Mouse (Mus musculus) T-helper 1 cell (primary cell): ENCODE data around the gene Toe1.

Experiments
- in situ Hi-C: fragments of 300-600 bp; cut with MboI, MseI; formaldehyde crosslinking; loops from one replicate; pipeline ENCODE4 v1.15.1; 2025; ENCODE audit warnings: high pct_unique_total_duplicates

Toe1 gene

GRCm38 (mm10) chr4:116794273-116794672, 13.2 kb downstream of the Toe1 start:
- in situ Hi-C loops: no loop called here

- in situ Hi-C loops: no loop called here
Observed at GRCm38 (mm10) chr4:116792453-116792852, 15.0 kb downstream of the Toe1 start.

GRCm38 (mm10) chr4:116788956-116789355, 18.5 kb downstream of the Toe1 start:
- in situ Hi-C loops: loop anchor here (5.0 kb wide), 1 partner anchor 72 kb away; no protein-coding TSS in a partner anchor

- in situ Hi-C loops: loop anchor here (5.0 kb wide), 1 partner anchor 71 kb away; no protein-coding TSS in a partner anchor
Observed at GRCm38 (mm10) chr4:116787985-116788760, 19.3 kb downstream of the Toe1 start.

GRCm38 (mm10) chr4:116786587-116786986, 20.9 kb downstream of the Toe1 start:
- in situ Hi-C loops: loop anchor here (5.0 kb wide), 1 partner anchor 69 kb away; no protein-coding TSS in a partner anchor

GRCm38 (mm10) chr4:116782171-116782570, 25.3 kb downstream of the Toe1 start:
- in situ Hi-C loops: no loop called here

GRCm38 (mm10) chr4:116781366-116781765, 26.1 kb downstream of the Toe1 start:
- in situ Hi-C loops: no loop called here

GRCm38 (mm10) chr4:116780541-116780940, 26.9 kb downstream of the Toe1 start:
- in situ Hi-C loops: no loop called here

- in situ Hi-C loops: no loop called here
Observed at GRCm38 (mm10) chr4:116777079-116777478, 30.4 kb downstream of the Toe1 start.

GRCm38 (mm10) chr4:116776391-116776790, 31.0 kb downstream of the Toe1 start:
- in situ Hi-C loops: no loop called here

GRCm38 (mm10) chr4:116769060-116769459, 38.4 kb downstream of the Toe1 start:
- in situ Hi-C loops: no loop called here

- in situ Hi-C loops: no loop called here
Observed at GRCm38 (mm10) chr4:116768510-116768909, 38.9 kb downstream of the Toe1 start.

GRCm38 (mm10) chr4:116764001-116764400, 43.4 kb downstream of the Toe1 start:
- in situ Hi-C loops: no loop called here

GRCm38 (mm10) chr4:116761914-116762313, 45.5 kb downstream of the Toe1 start:
- in situ Hi-C loops: no loop called here

GRCm38 (mm10) chr4:116749750-116750149, 57.7 kb downstream of the Toe1 start:
- in situ Hi-C loops: loop anchor here (5.0 to 10.0 kb wide), 2 partner anchors 48 to 785 kb away; no protein-coding TSS in a partner anchor
